Mouse (Mus musculus) liver, embryonic 12.5 days (tissue): ENCODE data around the gene Mrpl30. TPM values are rescaled to one million over a fixed set of nuclear protein-coding genes. Genes with fewer than 3 reads are reported as not detected.

Experiments
- ATAC-seq: fragments of 200-750 bp; cut with Nextera tagmentation; 2 replicates; pipeline ENCODE4 v1.8.0; 2017; ENCODE audit warnings: moderate number of reproducible peaks, mild to moderate bottlenecking, moderate library complexity
- H3K27ac ChIP-seq: fragments of 300-500 bp; sonication (generic); 2 replicates; pipeline ENCODE4 v1.5.1; 2016; ENCODE audit warnings: mild to moderate bottlenecking
- H3K27me3 ChIP-seq: fragments of 300-500 bp; sonication (generic); replicated peaks from 2 replicates; pipeline ENCODE4 v1.6.1; 2016; ENCODE audit warnings: mild to moderate bottlenecking, moderate library complexity
- H3K36me3 ChIP-seq: fragments of 300-500 bp; sonication (generic); 2 replicates; pipeline ENCODE4 v1.6.1; 2016; ENCODE audit warnings: mild to moderate bottlenecking, moderate library complexity
- H3K4me1 ChIP-seq: fragments of 300-500 bp; sonication (generic); 2 replicates; pipeline ENCODE4 v1.6.1; 2016
- H3K4me2 ChIP-seq: fragments of 300-500 bp; sonication (generic); 2 replicates; pipeline ENCODE4 v1.6.1; 2016; ENCODE audit warnings: mild to moderate bottlenecking, moderate library complexity
- H3K4me3 ChIP-seq: fragments of 300-500 bp; sonication (generic); 2 replicates; pipeline ENCODE4 v1.5.1; 2016; ENCODE audit warnings: mild to moderate bottlenecking, moderate library complexity
- H3K9ac ChIP-seq: fragments of 300-500 bp; sonication (generic); 2 replicates; pipeline ENCODE4 v1.6.1; 2016; ENCODE audit warnings: mild to moderate bottlenecking, moderate library complexity
- H3K9me3 ChIP-seq: fragments of 300-500 bp; sonication (generic); replicated peaks from 2 replicates; pipeline ENCODE4 v1.6.1; 2016; ENCODE audit warnings: mild to moderate bottlenecking, moderate library complexity
- WGBS: fragments of 180-500 bp; shearing (Covaris S2); methylation state at CpG from one replicate; pipeline ENCODE4 v1.1.7; 2016; ENCODE audit not compliant: insufficient replicate concordance; 5-methylcytosine and 5-hydroxymethylcytosine counted together
- polyA plus RNA-seq: library from polyadenylated mRNA; unstranded; fragments of >200 nt; fragmentation: Nextera tagmentation; extraction: Ambion mirVana; gene quantifications from 2 replicates; pipeline ENCODE4 v1.2.1, GENCODE M21; 2016

Mrpl30 gene
- 216 and 221 TPM in 2 replicates for polyA plus RNA-seq

- no peaks in the 10 kb centered on the region for H3K9me3 ChIP-seq
- peak within 1 kb of the TSS; percentile 89 for H3K27ac ChIP-seq
- H3K9ac ChIP-seq, result peak within 1 kb of the TSS; percentile 78
- H3K4me3 ChIP-seq, result peak within 1 kb of the TSS; percentile 81
- ATAC-seq, result peak; percentile 89
- H3K36me3 ChIP-seq, result peaks cover 35% of the 10 kb centered on the region
- H3K27me3 ChIP-seq, result no peaks in the 10 kb centered on the region
- under 1% methylated on average over 41 of the region's 41 CpGs for WGBS
- peak within 1 kb of the TSS; percentile 87 for H3K4me2 ChIP-seq
- H3K4me1 ChIP-seq, result peaks cover 52% of the 10 kb centered on the region
These were observed at the start of gene Mrpl30, which contains the start of gene Mitd1 for GRCm38 (mm10) chr1:37890025-37890652. Gene Mrpl30, plus strand, starts transcription at chr1:37890477. Gene Mitd1, minus strand, starts transcription at chr1:37890411.

DNA sequence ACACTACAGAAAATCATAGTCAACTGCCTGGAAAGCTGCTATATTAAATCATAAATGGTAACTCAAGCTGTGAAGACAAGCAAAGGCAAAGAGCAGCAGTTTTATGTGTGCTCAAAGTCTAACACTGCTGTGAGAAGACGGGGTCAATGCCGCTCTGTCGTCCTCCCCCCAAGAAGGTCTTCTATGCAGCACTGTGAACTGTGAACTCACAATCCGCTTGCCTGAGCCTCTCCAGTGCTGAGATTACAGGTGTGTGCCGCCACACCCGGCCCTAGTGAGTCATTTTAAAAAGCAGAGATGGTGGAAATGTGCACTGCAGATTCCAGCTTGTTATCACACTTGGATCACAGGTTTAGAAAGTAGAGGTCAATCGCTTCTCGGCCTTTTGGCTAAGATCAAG is 43.4 kb upstream of the Mrpl30 start:
- no peak overlapping the region for H3K9ac ChIP-seq
- WGBS, result 68% methylated on average over 8 of the region's 8 CpGs
- H3K4me2 ChIP-seq, result no peak overlapping the region
- ATAC-seq, result no peak
- H3K4me3 ChIP-seq, result no peak overlapping the region
- no peaks in the 10 kb centered on the region for H3K4me1 ChIP-seq
- H3K9me3 ChIP-seq, result no peaks in the 10 kb centered on the region
- no peaks in the 10 kb centered on the region for H3K36me3 ChIP-seq
- H3K27ac ChIP-seq, result no peak overlapping the region
- no peaks in the 10 kb centered on the region for H3K27me3 ChIP-seq

GRCm38 (mm10) chr1:37850696-37851095 is 39.6 kb upstream of the Mrpl30 start:
- WGBS, result 39% methylated on average over 2 of the region's 2 CpGs
- Histone ChIP-seq H3K27me3 (no peaks in the 10 kb centered on the region), H3K4me1 (no peaks in the 10 kb centered on the region), H3K27ac (no peak overlapping the region), H3K4me3 (no peak overlapping the region), H3K36me3 (no peaks in the 10 kb centered on the region), H3K9ac (no peak overlapping the region), H3K9me3 (no peaks in the 10 kb centered on the region), H3K4me2 (no peak overlapping the region)
- no peak for ATAC-seq

DNA sequence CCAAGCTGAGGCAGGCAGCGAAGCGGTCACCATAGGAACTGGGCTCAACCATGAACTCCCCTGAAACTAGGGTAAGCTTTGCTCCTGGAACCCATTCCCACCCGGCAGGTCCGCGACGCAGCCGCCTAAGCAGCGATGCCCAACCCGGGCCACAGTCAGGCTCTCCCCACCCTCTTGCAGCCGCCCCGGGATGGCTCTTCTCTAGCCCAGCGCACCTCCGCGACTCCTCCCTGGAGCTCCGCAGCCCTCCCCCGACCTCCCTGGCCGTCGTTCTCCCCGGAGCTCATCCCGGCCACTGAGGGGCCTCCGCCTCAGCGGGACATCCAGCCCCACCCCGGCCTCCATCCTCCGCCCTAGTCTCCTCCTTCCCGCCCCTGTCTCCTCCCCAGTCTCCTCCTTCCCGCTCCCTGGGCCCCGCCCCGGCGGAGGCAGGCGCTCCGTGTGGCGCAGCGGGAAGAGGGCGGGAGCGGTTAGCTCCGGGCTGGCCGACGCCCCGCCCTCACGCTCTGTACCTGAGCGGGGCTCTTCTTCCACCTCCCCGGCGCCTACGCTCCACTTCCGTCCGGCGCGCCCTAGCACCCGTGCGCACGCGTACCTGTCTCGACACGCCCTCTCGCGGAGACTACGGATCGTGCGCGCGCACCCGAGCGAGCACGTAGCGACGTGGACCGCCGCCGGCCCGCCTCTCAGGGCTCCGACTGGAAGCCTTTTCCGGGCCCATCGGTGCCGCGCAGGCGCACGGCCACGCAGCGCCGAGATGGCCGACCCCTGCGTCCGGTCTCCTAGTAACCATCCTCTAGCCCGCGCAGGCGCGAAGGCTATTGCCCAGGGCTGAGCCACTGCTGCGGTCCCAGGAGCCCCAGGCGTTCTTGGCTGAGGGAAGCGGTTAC is 25.5 kb upstream of the Mrpl30 start:
- Histone ChIP-seq H3K9me3 (no peaks in the 10 kb centered on the region), H3K36me3 (no peaks in the 10 kb centered on the region), H3K27me3 (no peaks in the 10 kb centered on the region; the same call in 1 of the 2 replicates), H3K9ac (peak overlapping the region; percentile 81), H3K4me3 (peak overlapping the region; percentile 76), H3K4me2 (peak overlapping the region; percentile 93), H3K4me1 (peaks cover 31% of the 10 kb centered on the region), H3K27ac (peak overlapping the region; percentile 93)
- under 1% methylated on average over 89 of the region's 90 CpGs for WGBS
- peak; percentile 97 for ATAC-seq

DNA sequence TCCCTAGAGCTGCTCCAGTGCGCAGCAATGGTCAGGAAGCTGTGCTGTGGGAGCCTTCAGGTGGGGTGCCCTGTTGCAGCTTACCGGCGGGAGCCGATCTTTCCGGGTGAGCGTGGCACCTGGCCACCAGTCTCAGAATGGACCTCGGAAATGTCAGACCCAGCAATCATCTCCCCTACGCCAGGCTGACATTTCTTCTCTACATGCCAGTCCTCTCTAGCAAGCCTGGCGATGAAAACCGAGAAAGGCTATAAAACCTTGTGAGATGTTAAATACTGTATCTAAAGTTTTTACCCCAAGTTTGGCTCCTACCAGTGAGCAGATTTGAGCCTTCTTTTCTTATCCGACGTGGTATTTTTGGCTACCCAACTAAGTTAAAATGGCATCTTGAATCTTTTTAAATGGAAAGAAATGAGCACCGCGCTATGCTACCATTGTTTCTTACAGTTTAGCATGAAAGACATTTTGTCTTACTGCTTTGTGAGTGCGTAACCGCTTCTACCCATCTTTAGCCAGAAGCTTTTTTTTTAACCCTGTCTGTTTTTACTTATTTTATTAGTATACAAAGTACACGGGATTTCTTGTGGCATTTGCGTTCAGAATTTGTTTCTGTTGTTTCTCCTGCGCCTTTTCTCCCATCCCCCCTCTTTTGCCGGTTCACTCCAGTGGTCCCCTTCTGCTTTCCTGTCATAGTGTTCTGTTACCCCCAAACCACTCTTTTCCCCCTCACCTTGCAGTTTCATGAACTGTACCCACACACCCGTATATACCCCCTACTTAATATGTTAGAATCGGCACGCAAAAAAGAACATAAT is 24.7 kb upstream of the Mrpl30 start:
- Histone ChIP-seq H3K9me3 (no peaks in the 10 kb centered on the region), H3K4me2 (peak overlapping the region; percentile 93), H3K36me3 (no peaks in the 10 kb centered on the region), H3K27me3 (no peaks in the 10 kb centered on the region; the same call in 1 of the 2 replicates), H3K9ac (peak overlapping the region; percentile 81), H3K27ac (peak overlapping the region; percentile 93), H3K4me3 (peak overlapping the region; percentile 76), H3K4me1 (peaks cover 33% of the 10 kb centered on the region)
- no peak for ATAC-seq
- 9% methylated on average over 23 of the region's 23 CpGs for WGBS

GRCm38 (mm10) chr1:37866286-37866685 is 24.0 kb upstream of the Mrpl30 start, which contains the start of gene Tsga10:
Gene Tsga10, minus strand, starts transcription at chr1:37866429.
- Histone ChIP-seq H3K4me3 (peak within 1 kb of the TSS; percentile 76), H3K27me3 (no peaks in the 10 kb centered on the region; the same call in 1 of the 2 replicates), H3K36me3 (no peaks in the 10 kb centered on the region), H3K4me1 (peaks cover 39% of the 10 kb centered on the region), H3K27ac (peak within 1 kb of the TSS; percentile 93), H3K9me3 (no peaks in the 10 kb centered on the region), H3K9ac (peak within 1 kb of the TSS; percentile 81), H3K4me2 (peak within 1 kb of the TSS; percentile 93)
- 76% methylated on average over 6 of the region's 6 CpGs for WGBS
- ATAC-seq, result no peak

DNA sequence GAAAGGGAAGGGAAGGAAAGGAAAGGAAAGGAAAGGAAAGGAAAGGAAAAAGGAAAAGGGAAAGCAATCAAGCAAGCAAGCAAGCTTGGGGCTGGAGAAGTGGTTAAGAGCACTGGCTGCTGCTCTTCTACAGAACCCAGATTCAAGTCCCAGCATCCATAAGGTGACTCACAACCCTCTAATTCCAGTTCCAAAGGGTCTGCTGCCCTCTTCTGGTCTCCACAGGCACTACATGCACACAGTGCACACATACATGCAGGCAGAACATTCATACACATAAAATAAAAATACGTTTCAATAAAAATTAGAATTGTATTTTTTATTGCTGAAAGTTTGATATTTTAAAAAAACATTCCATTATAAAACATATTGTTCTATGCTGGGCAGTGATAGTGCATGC is 23.2 kb upstream of the Mrpl30 start:
- Histone ChIP-seq H3K4me3 (no peak overlapping the region), H3K4me1 (peaks cover 46% of the 10 kb centered on the region), H3K9me3 (no peaks in the 10 kb centered on the region), H3K4me2 (no peak overlapping the region), H3K27ac (no peak overlapping the region), H3K36me3 (no peaks in the 10 kb centered on the region), H3K9ac (no peak overlapping the region), H3K27me3 (no peaks in the 10 kb centered on the region; the same call in 1 of the 2 replicates)
- WGBS, result 55% methylated on average over 1 of the region's 1 CpGs
- no peak for ATAC-seq

GRCm38 (mm10) chr1:37867684-37868322 is 22.5 kb upstream of the Mrpl30 start:
- Histone ChIP-seq H3K9me3 (no peaks in the 10 kb centered on the region), H3K27me3 (no peaks in the 10 kb centered on the region; the same call in 1 of the 2 replicates), H3K9ac (no peak overlapping the region), H3K4me1 (peaks cover 52% of the 10 kb centered on the region), H3K4me3 (no peak overlapping the region), H3K36me3 (no peaks in the 10 kb centered on the region), H3K27ac (no peak overlapping the region), H3K4me2 (no peak overlapping the region)
- ATAC-seq, result no peak
- 51% methylated on average over 10 of the region's 10 CpGs for WGBS

DNA sequence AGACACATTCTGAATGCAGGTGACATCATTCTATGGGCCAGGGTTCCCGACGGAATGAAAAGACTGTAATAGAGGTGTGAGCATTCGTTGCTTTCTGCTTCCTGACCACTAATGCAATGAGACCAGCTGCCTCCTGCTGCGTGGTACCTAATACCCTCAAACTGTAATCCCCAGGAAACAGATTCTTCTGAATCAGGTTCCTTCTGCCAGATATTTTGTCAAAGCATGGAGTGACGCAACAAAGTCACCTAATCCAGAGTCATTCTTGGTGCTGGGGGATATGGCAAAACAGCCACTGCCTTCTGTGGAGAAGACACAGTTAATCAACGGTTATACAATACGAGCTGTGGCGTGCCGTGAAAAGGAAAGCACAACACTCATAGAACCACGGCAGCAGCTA is 21.6 kb upstream of the Mrpl30 start:
- H3K9ac ChIP-seq, result no peak overlapping the region
- no peak overlapping the region for H3K27ac ChIP-seq
- no peaks in the 10 kb centered on the region; the same call in 1 of the 2 replicates for H3K27me3 ChIP-seq
- no peaks in the 10 kb centered on the region for H3K36me3 ChIP-seq
- no peak overlapping the region for H3K4me2 ChIP-seq
- H3K9me3 ChIP-seq, result no peaks in the 10 kb centered on the region
- peaks cover 59% of the 10 kb centered on the region for H3K4me1 ChIP-seq
- WGBS, result 52% methylated on average over 10 of the region's 10 CpGs
- H3K4me3 ChIP-seq, result no peak overlapping the region
- no peak for ATAC-seq

DNA sequence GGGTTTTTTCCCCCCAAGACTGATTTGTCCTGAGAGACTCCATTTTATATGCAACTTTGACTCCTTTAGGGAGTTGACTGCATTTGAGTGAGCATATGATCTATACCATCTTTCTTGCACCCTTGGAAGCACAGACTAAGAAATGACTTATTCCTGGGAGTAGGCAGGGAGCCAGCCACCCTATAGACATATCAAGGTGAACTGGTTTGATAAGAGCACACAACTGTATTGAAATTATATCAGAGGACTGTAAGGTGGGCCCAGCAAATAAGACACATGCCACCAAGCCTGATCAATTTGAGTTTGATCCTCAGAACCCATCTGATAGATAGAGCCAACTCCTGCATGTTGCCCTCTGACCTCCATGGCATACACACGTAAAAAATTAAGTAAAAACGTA is 20.9 kb upstream of the Mrpl30 start:
- Histone ChIP-seq H3K4me1 (peaks cover 53% of the 10 kb centered on the region), H3K27me3 (no peaks in the 10 kb centered on the region; the same call in 1 of the 2 replicates), H3K4me3 (no peak overlapping the region), H3K27ac (peak overlapping the region; percentile 28; the same call in 1 of the 2 replicates), H3K4me2 (no peak overlapping the region), H3K9ac (no peak overlapping the region), H3K36me3 (peaks cover 4% of the 10 kb centered on the region; the same call in 1 of the 2 replicates), H3K9me3 (no peaks in the 10 kb centered on the region)
- WGBS, result 31% methylated on average over 2 of the region's 2 CpGs
- ATAC-seq, result no peak

DNA sequence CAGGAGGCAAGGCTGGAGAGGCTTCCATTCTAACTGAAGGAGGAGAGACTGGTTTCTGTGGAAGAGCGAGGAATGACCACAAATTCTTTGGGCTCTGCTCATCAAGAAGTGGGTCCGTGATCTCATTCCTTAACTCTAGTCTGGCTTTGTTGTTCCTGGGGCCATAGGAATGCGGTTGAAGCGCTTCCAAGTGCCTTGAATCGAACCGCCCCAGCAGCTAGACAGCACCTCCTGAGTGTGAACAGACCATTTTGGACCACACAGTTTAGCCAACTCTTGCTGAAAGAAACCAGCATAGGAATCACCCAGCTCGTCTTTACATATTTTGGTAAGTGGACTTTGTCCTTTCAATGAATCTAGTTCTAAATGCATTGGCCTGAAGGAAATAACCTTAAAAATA is 18.6 kb upstream of the Mrpl30 start, which contains the start of gene Lipt1:
Lipt1 (plus strand) TSS at position 35 of the 400 bp plus-strand sequence.
- WGBS, result 11% methylated on average over 7 of the region's 7 CpGs
- peaks cover 42% of the 10 kb centered on the region for H3K4me1 ChIP-seq
- H3K4me3 ChIP-seq, result peak within 1 kb of the TSS; percentile 67
- H3K4me2 ChIP-seq, result peak within 1 kb of the TSS; percentile 84
- peaks cover 25% of the 10 kb centered on the region for H3K36me3 ChIP-seq
- peaks cover 9% of the 10 kb centered on the region; the same call in 1 of the 2 replicates for H3K9me3 ChIP-seq
- H3K27me3 ChIP-seq, result no peaks in the 10 kb centered on the region; the same call in 1 of the 2 replicates
- H3K9ac ChIP-seq, result peak within 1 kb of the TSS; percentile 67
- peak within 1 kb of the TSS; percentile 76 for H3K27ac ChIP-seq
- ATAC-seq, result peak; percentile 62
